Mouse (Mus musculus) heart, postnatal 4 days (tissue): ENCODE results near the gene Plk5. TPM values are rescaled to one million over a fixed set of nuclear protein-coding genes. Genes with fewer than 3 reads are reported as not detected.

Experiments
- microRNA-seq, 2 experiments: library from miRNA; unstranded; fragments of <30 nt; microRNA quantifications; one replicate each; pipeline ENCODE4 v1.2.0; 2021 to 2022
- total RNA-seq, 2 experiments: library from RNA; stranded (reverse); gene quantifications; 2 replicates each; pipeline ENCODE4 v1.2.3; 2021

The Plk5 gene
- total RNA-seq, 2 experiments from 2014 or later, result not detected

Small RNAs within 50 kb of the gene (microRNA-seq; reads per million reads assigned to microRNA genes)
- gene Gm22721, result 0 reads per million in 2 experiments

Other genes with a start within 250 kb of the Plk5 start
- gene Stk11, start 240.7 kb upstream of the Plk5 start, total RNA-seq, result 10 to 100 TPM; 98.7 to 99.9 TPM
- 1,000 to 10,000 TPM in 1 of 2 experiments, 100 to 1,000 TPM in 1; 966 to 1,003 TPM for gene Atp5d, start 217.8 kb upstream of the Plk5 start, total RNA-seq
- gene Cbarp, start 215.6 kb upstream of the Plk5 start, total RNA-seq, result 1 to 10 TPM; 3.7 to 5.1 TPM
- gene Midn, start 208.2 kb upstream of the Plk5 start, total RNA-seq, result 100 to 1,000 TPM; 145 to 163 TPM
- gene Cirbp, start 190.5 kb upstream of the Plk5 start, total RNA-seq, result 100 to 1,000 TPM; 163 to 193 TPM
- 1 to 10 TPM; 1.9 to 4.9 TPM for gene 1600002K03Rik, start 183.5 kb upstream of the Plk5 start, total RNA-seq
- gene Efna2, start 177.0 kb upstream of the Plk5 start, total RNA-seq, result 1 to 10 TPM; 2.8 to 2.9 TPM
- 10 to 100 TPM; 22.8 to 26.7 TPM for gene Mum1, start 130.0 kb upstream of the Plk5 start, total RNA-seq
- 100 to 1,000 TPM; 480 to 520 TPM for gene Ndufs7, start 107.3 kb upstream of the Plk5 start, total RNA-seq
- 10 to 100 TPM; 18.5 to 23.4 TPM for gene Gamt, start 95.4 kb upstream of the Plk5 start, total RNA-seq
- gene Dazap1, start 95.0 kb upstream of the Plk5 start, total RNA-seq, result 100 to 1,000 TPM; 131 to 140 TPM
- gene Rps15, start 64.0 kb upstream of the Plk5 start, total RNA-seq, result 1,000 to 10,000 TPM in 1 of 2 experiments, 100 to 1,000 TPM in 1; 949 to 1,003 TPM
- 1 to 10 TPM; 6.0 to 6.2 TPM for gene Apc2, start 60.5 kb upstream of the Plk5 start, total RNA-seq
- gene 2310011J03Rik, start 35.9 kb upstream of the Plk5 start, total RNA-seq, result 10 to 100 TPM; 16.9 TPM
- gene Pcsk4, start 27.0 kb upstream of the Plk5 start, total RNA-seq, result 1 to 10 TPM; 1.3 to 2.0 TPM
- gene Reep6, start 26.5 kb upstream of the Plk5 start, total RNA-seq, result 1 to 10 TPM; 1.6 to 1.8 TPM
- gene Adamtsl5, start 8.0 kb upstream of the Plk5 start, total RNA-seq, result 10 to 100 TPM; 32.8 to 34.2 TPM
- gene Mex3d, start 31.2 kb downstream of the Plk5 start, total RNA-seq, result 10 to 100 TPM; 20.2 to 22.2 TPM
- 100 to 1,000 TPM; 137 to 140 TPM for gene Mbd3, start 43.1 kb downstream of the Plk5 start, total RNA-seq
- gene Uqcr11, start 50.4 kb downstream of the Plk5 start, total RNA-seq, result 1,000 to 10,000 TPM; 1,257 to 1,372 TPM
- 10 to 100 TPM; 58.6 to 60.1 TPM for gene Tcf3, start 77.2 kb downstream of the Plk5 start, total RNA-seq
- gene Onecut3, start 138.4 kb downstream of the Plk5 start, total RNA-seq, result under 1 TPM in 1 of 2 experiments, not detected in 1; 0.05 TPM
- not detected for gene Atp8b3, start 182.7 kb downstream of the Plk5 start, total RNA-seq
- 10 to 100 TPM; 22.4 to 26.2 TPM for gene Rexo1, start 205.1 kb downstream of the Plk5 start, total RNA-seq
- gene Klf16, start 220.9 kb downstream of the Plk5 start, total RNA-seq, result 10 to 100 TPM in 1 of 2 experiments, 1 to 10 TPM in 1; 9.6 to 10.4 TPM
- 10 to 100 TPM; 93.6 to 95.0 TPM for gene Abhd17a, start 233.9 kb downstream of the Plk5 start, total RNA-seq
- gene Scamp4, start 246.4 kb downstream of the Plk5 start, total RNA-seq, result 10 to 100 TPM; 27.0 to 30.4 TPM
- 1 to 10 TPM; 2.6 to 2.9 TPM for gene Adat3, start 246.4 kb downstream of the Plk5 start, total RNA-seq
- gene Gm49322, start 249.6 kb downstream of the Plk5 start, total RNA-seq, result 1 to 10 TPM in 1 of 2 experiments, under 1 TPM in 1; 0.79 to 1.2 TPM